Mouse (Mus musculus): Measurements from ENCODE around the gene Atp8b2. TPM values are rescaled to one million over a fixed set of nuclear protein-coding genes. Genes with fewer than 3 reads are reported as not detected.

Gene Atp8b2
- polyA plus RNA-seq, 1 experiment from 2014 or later: 1.4 TPM

GRCm38 (mm10) chr3:89898011-89898410, 65.3 kb downstream of the Atp8b2 start:
- Histone ChIP-seq H3K4me2 (no peak overlapping the region), H3K4me3 (replicated peaks) (no peak overlapping the region), H3K4me1 (replicated peaks) (peaks cover 29% of the 10 kb centered on the region), H3K9ac (no peak overlapping the region), H3K27me3 (peaks cover 6% of the 10 kb centered on the region), H3K27ac (no peak overlapping the region), H3K36me3 (no peaks in the 10 kb centered on the region), H3K9me3 (replicated peaks) (no peaks in the 10 kb centered on the region)
- DNase-seq: no peak
- 70% methylated on average over 10 of the region's 10 CpGs for WGBS (ENCODE audit: insufficient replicate concordance)
- no peak for ATAC-seq (ENCODE audit: low read depth)

DNA sequence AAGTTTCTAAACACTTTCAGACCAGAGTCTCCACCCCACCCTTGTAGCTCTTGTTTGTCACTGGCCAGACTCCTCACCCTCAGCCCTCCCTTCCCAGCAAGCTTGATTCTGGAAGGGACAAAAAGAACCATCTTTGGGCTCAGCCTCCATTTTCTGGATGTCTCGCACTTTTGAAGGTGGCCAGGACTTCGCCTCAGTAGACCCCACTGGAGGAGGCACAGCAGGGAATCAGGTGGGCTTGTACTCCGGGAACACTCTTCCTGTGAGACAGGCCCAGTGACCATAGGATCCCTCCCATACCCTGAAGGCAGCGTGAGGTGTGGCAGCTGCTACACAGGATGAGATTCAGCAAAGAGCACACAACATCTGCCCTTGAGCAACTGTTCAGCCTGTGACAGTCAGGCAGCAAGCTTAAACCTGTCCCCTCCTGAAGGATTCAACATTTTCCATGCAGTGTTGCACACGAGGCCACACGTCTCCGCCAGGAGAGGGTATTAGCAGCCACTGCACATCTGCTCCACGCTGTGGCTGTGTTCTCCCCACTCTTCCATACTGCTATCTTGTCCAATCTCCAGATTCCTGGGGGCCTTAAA, 66.0 kb downstream of the Atp8b2 start:
- no peaks in the 10 kb centered on the region for H3K9me3 ChIP-seq (replicated peaks)
- H3K27me3 ChIP-seq: peaks cover 6% of the 10 kb centered on the region
- no peak overlapping the region for H3K4me2 ChIP-seq
- DNase-seq (no peak), ATAC-seq (ENCODE audit: low read depth) (no peak)
- H3K9ac ChIP-seq: no peak overlapping the region
- no peak overlapping the region for H3K27ac ChIP-seq
- H3K4me3 ChIP-seq (replicated peaks): no peak overlapping the region
- H3K36me3 ChIP-seq: no peaks in the 10 kb centered on the region
- H3K4me1 ChIP-seq (replicated peaks): peaks cover 32% of the 10 kb centered on the region
- 71% methylated on average over 8 of the region's 8 CpGs for WGBS (ENCODE audit: insufficient replicate concordance)

- ATAC-seq (ENCODE audit: low read depth) (no peak), DNase-seq (no peak)
- WGBS (ENCODE audit: insufficient replicate concordance): 31% methylated on average over 5 of the region's 5 CpGs
- H3K4me3 ChIP-seq (replicated peaks): no peak overlapping the region
- peaks cover 6% of the 10 kb centered on the region for H3K27me3 ChIP-seq
- H3K4me1 ChIP-seq (replicated peaks): peaks cover 25% of the 10 kb centered on the region
- no peak overlapping the region for H3K27ac ChIP-seq
- H3K9me3 ChIP-seq (replicated peaks): no peaks in the 10 kb centered on the region
- no peaks in the 10 kb centered on the region for H3K36me3 ChIP-seq
- no peak overlapping the region for H3K9ac ChIP-seq
- no peak overlapping the region for H3K4me2 ChIP-seq
These were observed 66.7 kb downstream of the Atp8b2 start for GRCm38 (mm10) chr3:89896571-89896970.

GRCm38 (mm10) chr3:89892517-89893106, 70.7 kb downstream of the Atp8b2 start:
- Histone ChIP-seq H3K27ac (no peak overlapping the region), H3K9me3 (replicated peaks) (no peaks in the 10 kb centered on the region), H3K27me3 (peaks cover 6% of the 10 kb centered on the region; the same call in 1 of the 2 replicates), H3K4me1 (replicated peaks) (peaks cover 17% of the 10 kb centered on the region), H3K4me3 (replicated peaks) (no peak overlapping the region), H3K9ac (no peak overlapping the region), H3K4me2 (no peak overlapping the region), H3K36me3 (no peaks in the 10 kb centered on the region)
- no peak for DNase-seq
- 74% methylated on average over 5 of the region's 5 CpGs for WGBS (ENCODE audit: insufficient replicate concordance)
- 0 out of 2 replicates have a peak, but pooled peaks have one; percentile 31 for ATAC-seq (ENCODE audit: low read depth)

GRCm38 (mm10) chr3:89891696-89892095, 71.6 kb downstream of the Atp8b2 start:
- no peak for DNase-seq

GRCm38 (mm10) chr3:89889841-89890430, 73.4 kb downstream of the Atp8b2 start:
- H3K9ac ChIP-seq: no peak overlapping the region
- WGBS (ENCODE audit: insufficient replicate concordance): 70% methylated on average over 8 of the region's 8 CpGs
- H3K9me3 ChIP-seq (replicated peaks): no peaks in the 10 kb centered on the region
- H3K4me1 ChIP-seq (replicated peaks): peaks cover 36% of the 10 kb centered on the region
- no peak overlapping the region for H3K27ac ChIP-seq
- DNase-seq (no peak), ATAC-seq (ENCODE audit: low read depth) (no peak)
- no peak overlapping the region for H3K4me2 ChIP-seq
- no peaks in the 10 kb centered on the region for H3K36me3 ChIP-seq
- no peak overlapping the region for H3K4me3 ChIP-seq (replicated peaks)
- H3K27me3 ChIP-seq: no peaks in the 10 kb centered on the region

More at GRCm38 (mm10) chr3:89891696-89892095, 71.6 kb downstream of the Atp8b2 start:
- Histone ChIP-seq H3K9ac (no peak overlapping the region), H3K27me3 (0 out of 2 replicates have a peak, but pooled peaks cover 2% of the 10 kb centered on the region), H3K9me3 (replicated peaks) (no peaks in the 10 kb centered on the region), H3K4me2 (no peak overlapping the region), H3K27ac (no peak overlapping the region), H3K4me1 (replicated peaks) (peaks cover 26% of the 10 kb centered on the region), H3K4me3 (replicated peaks) (no peak overlapping the region), H3K36me3 (no peaks in the 10 kb centered on the region)
- no peak for ATAC-seq (ENCODE audit: low read depth)

Small RNA genes lying within 50 kb of the gene (microRNA-seq; reads per million reads assigned to microRNA genes)
- gene Mir7669: 0.88 reads per million

Other genes starting within 250 kb of the Atp8b2 start
- 6.4 and 7.4 TPM in 2 replicates for gene Adar, start 248.5 kb downstream of the Atp8b2 start, polyA plus RNA-seq (2015; fragmentation: Nextera tagmentation; extraction: Ambion mirVana)
- 0.16 and 0.20 TPM in 2 replicates for gene Chrnb2, start 198.9 kb downstream of the Atp8b2 start, polyA plus RNA-seq (2015; fragmentation: Nextera tagmentation; extraction: Ambion mirVana)
- 3.4 and 3.5 TPM in 2 replicates for gene Ube2q1, start 189.9 kb downstream of the Atp8b2 start, polyA plus RNA-seq (2015; fragmentation: Nextera tagmentation; extraction: Ambion mirVana)
- 1.0 and 1.1 TPM in 2 replicates for gene She, start 132.1 kb downstream of the Atp8b2 start, polyA plus RNA-seq (2015; fragmentation: Nextera tagmentation; extraction: Ambion mirVana)
- gene Il6ra, start 50.3 kb downstream of the Atp8b2 start, polyA plus RNA-seq (2015; fragmentation: Nextera tagmentation; extraction: Ambion mirVana): 1.9 and 2.2 TPM in 2 replicates
- 130 and 137 TPM in 2 replicates for gene Hax1, start 35.3 kb upstream of the Atp8b2 start, polyA plus RNA-seq (2015; fragmentation: Nextera tagmentation; extraction: Ambion mirVana)
- gene 4933434E20Rik, start 88.1 kb upstream of the Atp8b2 start, polyA plus RNA-seq (2015; fragmentation: Nextera tagmentation; extraction: Ambion mirVana): 99.3 and 110 TPM in 2 replicates
- gene Ubap2l, start 89.1 kb upstream of the Atp8b2 start, polyA plus RNA-seq (2015; fragmentation: Nextera tagmentation; extraction: Ambion mirVana): 72.2 and 91.6 TPM in 2 replicates
- 246 and 283 TPM in 2 replicates for gene Tpm3, start 109.1 kb upstream of the Atp8b2 start, polyA plus RNA-seq (2015; fragmentation: Nextera tagmentation; extraction: Ambion mirVana)
- 0.05 and 0.08 TPM in 2 replicates for gene Nup210l, start 140.6 kb upstream of the Atp8b2 start, polyA plus RNA-seq (2015; fragmentation: Nextera tagmentation; extraction: Ambion mirVana)